Mouse (Mus musculus): ENCODE measurements around the gene Gatad2b. TPM values are rescaled to one million over a fixed set of nuclear protein-coding genes. Genes with fewer than 3 reads are reported as not detected.
"Not testable (repeated sequence)": the region's sequence is repeated elsewhere in the genome, so short reads cannot be mapped to it uniquely, and the experiment has no call there.

Gene Gatad2b
- polyA plus RNA-seq, 1 experiment, result 18.5 TPM

- TF ChIP-seq CTCF (conservative IDR thresholded peaks at IDR 0.05; ENCODE audit: insufficient read depth, insufficient read length, low read depth, low read length), result no peak
- TF ChIP-seq POLR2A (IDR thresholded peaks at IDR 0.05; ENCODE audit: low read depth, low read length), result no peak
- no peak overlapping the region for H3K4me3 ChIP-seq (ENCODE audit: insufficient read depth, low read depth, low read length)
- no peak for DNase-seq
- no peaks in the 10 kb centered on the region for H3K27me3 ChIP-seq (replicated peaks; ENCODE audit: control insufficient read depth, insufficient read depth, low read length)
- H3K4me1 ChIP-seq (ENCODE audit: control insufficient read depth, insufficient read depth, low read length), result peaks cover 3% of the 10 kb centered on the region; the same call in 1 of the 2 replicates
- no peak overlapping the region for H3K27ac ChIP-seq (ENCODE audit: insufficient read depth, low read depth, low read length)
- H3K36me3 ChIP-seq (ENCODE audit: control insufficient read depth, insufficient read depth, low read length), result no peaks in the 10 kb centered on the region
- WGBS, result 40% methylated on average over 6 of the region's 6 CpGs
Measured at GRCm38 (mm10) chr3:90322289-90322688, 29.3 kb downstream of the Gatad2b start.

GRCm38 (mm10) chr3:90323119-90323518 is 30.1 kb downstream of the Gatad2b start:
- Histone ChIP-seq H3K4me1 (ENCODE audit: control insufficient read depth, insufficient read depth, low read length) (peaks cover 3% of the 10 kb centered on the region; the same call in 1 of the 2 replicates), H3K36me3 (ENCODE audit: control insufficient read depth, insufficient read depth, low read length) (no peaks in the 10 kb centered on the region), H3K27ac (ENCODE audit: insufficient read depth, low read depth, low read length) (no peak overlapping the region), H3K27me3 (replicated peaks; ENCODE audit: control insufficient read depth, insufficient read depth, low read length) (no peaks in the 10 kb centered on the region), H3K4me3 (ENCODE audit: insufficient read depth, low read depth, low read length) (no peak overlapping the region)
- TF ChIP-seq POLR2A (IDR thresholded peaks at IDR 0.05; ENCODE audit: low read depth, low read length) (no peak), CTCF (conservative IDR thresholded peaks at IDR 0.05; ENCODE audit: insufficient read depth, insufficient read length, low read depth, low read length) (no peak)
- DNase-seq, result peak; percentile 71
- WGBS, result 12% methylated on average over 5 of the region's 5 CpGs

GRCm38 (mm10) chr3:90332485-90332884 is 39.5 kb downstream of the Gatad2b start:
- TF ChIP-seq CTCF (conservative IDR thresholded peaks at IDR 0.05; ENCODE audit: insufficient read depth, insufficient read length, low read depth, low read length), result no peak
- no peak for TF ChIP-seq POLR2A (IDR thresholded peaks at IDR 0.05; ENCODE audit: low read depth, low read length)

GRCm38 (mm10) chr3:90335517-90335916 is 42.5 kb downstream of the Gatad2b start:
- TF ChIP-seq POLR2A (IDR thresholded peaks at IDR 0.05; ENCODE audit: low read depth, low read length), result no peak
- no peak for TF ChIP-seq CTCF (conservative IDR thresholded peaks at IDR 0.05; ENCODE audit: insufficient read depth, insufficient read length, low read depth, low read length)
- H3K27ac ChIP-seq (ENCODE audit: insufficient read depth, low read depth, low read length), result no peak overlapping the region
- H3K27me3 ChIP-seq (replicated peaks; ENCODE audit: control insufficient read depth, insufficient read depth, low read length), result no peaks in the 10 kb centered on the region
- no peaks in the 10 kb centered on the region for H3K36me3 ChIP-seq (ENCODE audit: control insufficient read depth, insufficient read depth, low read length)
- H3K4me3 ChIP-seq (ENCODE audit: insufficient read depth, low read depth, low read length), result no peak overlapping the region
- peaks cover 8% of the 10 kb centered on the region; the same call in 1 of the 2 replicates for H3K4me1 ChIP-seq (ENCODE audit: control insufficient read depth, insufficient read depth, low read length)
- no peak for DNase-seq

More at GRCm38 (mm10) chr3:90332485-90332884, 39.5 kb downstream of the Gatad2b start:
- Histone ChIP-seq H3K27me3 (replicated peaks; ENCODE audit: control insufficient read depth, insufficient read depth, low read length) (no peaks in the 10 kb centered on the region), H3K4me1 (ENCODE audit: control insufficient read depth, insufficient read depth, low read length) (peaks cover 4% of the 10 kb centered on the region; the same call in 1 of the 2 replicates), H3K4me3 (ENCODE audit: insufficient read depth, low read depth, low read length) (no peak overlapping the region), H3K27ac (ENCODE audit: insufficient read depth, low read depth, low read length) (no peak overlapping the region), H3K36me3 (ENCODE audit: control insufficient read depth, insufficient read depth, low read length) (no peaks in the 10 kb centered on the region)
- DNase-seq, result no peak
- 56% methylated on average over 5 of the region's 5 CpGs for WGBS

GRCm38 (mm10) chr3:90338190-90338589 is 45.2 kb downstream of the Gatad2b start:
- no peak for TF ChIP-seq POLR2A (IDR thresholded peaks at IDR 0.05; ENCODE audit: low read depth, low read length)
- TF ChIP-seq CTCF (conservative IDR thresholded peaks at IDR 0.05; ENCODE audit: insufficient read depth, insufficient read length, low read depth, low read length), result no peak
- Histone ChIP-seq H3K27me3 (replicated peaks; ENCODE audit: control insufficient read depth, insufficient read depth, low read length) (no peaks in the 10 kb centered on the region), H3K4me3 (ENCODE audit: insufficient read depth, low read depth, low read length) (no peak overlapping the region), H3K36me3 (ENCODE audit: control insufficient read depth, insufficient read depth, low read length) (no peaks in the 10 kb centered on the region), H3K27ac (ENCODE audit: insufficient read depth, low read depth, low read length) (no peak overlapping the region), H3K4me1 (ENCODE audit: control insufficient read depth, insufficient read depth, low read length) (peaks cover 4% of the 10 kb centered on the region; the same call in 1 of the 2 replicates)
- DNase-seq, result peak; percentile 17
- WGBS, result 61% methylated on average over 3 of the region's 3 CpGs

GRCm38 (mm10) chr3:90340177-90340576 is 47.2 kb downstream of the Gatad2b start:
- Histone ChIP-seq H3K27ac (ENCODE audit: insufficient read depth, low read depth, low read length) (no peak overlapping the region), H3K36me3 (ENCODE audit: control insufficient read depth, insufficient read depth, low read length) (no peaks in the 10 kb centered on the region; the same call in 1 of the 2 replicates), H3K4me3 (ENCODE audit: insufficient read depth, low read depth, low read length) (no peak overlapping the region), H3K4me1 (ENCODE audit: control insufficient read depth, insufficient read depth, low read length) (peaks cover 4% of the 10 kb centered on the region; the same call in 1 of the 2 replicates), H3K27me3 (replicated peaks; ENCODE audit: control insufficient read depth, insufficient read depth, low read length) (no peaks in the 10 kb centered on the region)
- DNase-seq, result no peak
- TF ChIP-seq POLR2A (IDR thresholded peaks at IDR 0.05; ENCODE audit: low read depth, low read length), result no peak
- no peak for TF ChIP-seq CTCF (conservative IDR thresholded peaks at IDR 0.05; ENCODE audit: insufficient read depth, insufficient read length, low read depth, low read length)

- not testable (repeated sequence) for H3K4me3 ChIP-seq (ENCODE audit: insufficient read depth, low read depth, low read length); DNase-seq; H3K4me1 ChIP-seq (ENCODE audit: control insufficient read depth, insufficient read depth, low read length)
Measured at GRCm38 (mm10) chr3:90342853-90343252, 49.9 kb downstream of the Gatad2b start.

GRCm38 (mm10) chr3:90347847-90348246 is 54.9 kb downstream of the Gatad2b start:
- H3K4me3 ChIP-seq (ENCODE audit: insufficient read depth, low read depth, low read length), result no peak overlapping the region
- TF ChIP-seq POLR2A (IDR thresholded peaks at IDR 0.05; ENCODE audit: low read depth, low read length) (no peak), CTCF (conservative IDR thresholded peaks at IDR 0.05; ENCODE audit: insufficient read depth, insufficient read length, low read depth, low read length) (0 out of 2 replicates have a peak, but pooled peaks have one; percentile 2)
- WGBS, result 98% methylated on average over 4 of the region's 4 CpGs
- no peaks in the 10 kb centered on the region for H3K27me3 ChIP-seq (replicated peaks; ENCODE audit: control insufficient read depth, insufficient read depth, low read length)
- no peaks in the 10 kb centered on the region for H3K4me1 ChIP-seq (ENCODE audit: control insufficient read depth, insufficient read depth, low read length)
- H3K36me3 ChIP-seq (ENCODE audit: control insufficient read depth, insufficient read depth, low read length), result peaks cover 11% of the 10 kb centered on the region
- DNase-seq, result no peak
- no peak overlapping the region for H3K27ac ChIP-seq (ENCODE audit: insufficient read depth, low read depth, low read length)

More at GRCm38 (mm10) chr3:90342853-90343252, 49.9 kb downstream of the Gatad2b start:
- not testable (repeated sequence) for H3K27ac ChIP-seq (ENCODE audit: insufficient read depth, low read depth, low read length); H3K27me3 ChIP-seq (replicated peaks; ENCODE audit: control insufficient read depth, insufficient read depth, low read length); H3K36me3 ChIP-seq (ENCODE audit: control insufficient read depth, insufficient read depth, low read length)
- WGBS, result 68% methylated on average over 2 of the region's 2 CpGs

Data from kidney, adult 2 months (tissue).